ENCODE assay signal across 13 mouse cellular contexts in the genomic region with DNA sequence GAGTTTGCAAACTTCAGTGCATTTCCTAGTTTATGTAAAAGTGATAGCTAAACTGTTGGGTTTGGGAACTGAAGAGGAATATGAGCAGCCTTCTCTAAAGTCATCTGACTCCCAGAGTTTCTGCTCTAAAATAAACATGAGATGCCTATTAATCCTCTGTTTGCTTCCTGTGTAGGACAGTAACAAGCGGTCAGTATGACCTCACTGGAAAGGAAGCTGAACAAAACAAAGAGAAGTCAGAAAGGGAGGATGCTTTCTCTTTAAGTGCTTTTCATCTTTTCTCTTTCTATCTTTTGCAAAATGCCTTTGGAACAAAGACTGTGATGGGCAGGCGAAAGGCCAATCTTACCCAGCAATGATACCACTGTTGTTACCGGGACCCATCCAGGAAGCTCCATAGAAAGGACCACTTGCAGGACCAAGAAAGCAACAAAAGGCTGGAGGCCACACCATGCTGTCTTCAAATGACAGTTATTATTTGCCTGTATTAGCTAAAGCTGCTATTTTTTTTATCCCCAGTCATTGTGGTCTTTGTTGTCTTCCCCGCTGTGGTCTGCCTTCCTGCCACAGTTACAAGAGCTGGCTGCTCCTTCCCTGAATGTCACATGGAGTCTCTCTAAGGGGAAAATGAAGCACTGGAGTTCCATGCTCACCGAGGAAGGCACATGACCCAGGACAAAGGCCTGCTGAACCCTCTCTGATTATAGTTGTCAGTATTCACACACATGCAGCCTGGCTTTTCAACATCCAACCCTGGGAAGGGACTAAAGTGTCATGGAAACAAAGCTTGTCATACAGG.
A peak's percentile ranks its signal among the peaks of the same experiment; 100 is the strongest.
DNase-seq lines count a peak whose midpoint lies in the region; ATAC-seq and TF ChIP-seq lines count a peak whose summit lies in the region.
"Had no signal": no experiment of that assay in that cellular context is flagged by ENCODE, and none has a peak within 500 bp of the region (broad histone marks: within the 10 kb centered on the region; RNA-seq: fewer than 3 reads in every experiment).

No protein-coding gene starts in this region.

- DNase-seq in forebrain, embryonic 14.5 days (ENCODE audit: low spot score) = peak; percentile 14
- DNase-seq in liver, adult 2 months (ENCODE audit: extremely low read depth, low read depth, low spot score) = peak; percentile 9
- DNase-seq in liver, postnatal 0 days = no peak
- peak; percentile 79 for DNase-seq in Muller cell, postnatal 12 days (ENCODE audit: inconsistent ontology term)
- DNase-seq in left cerebral cortex, postnatal 36 days (ENCODE audit: low spot score in 2 of 2) = no peak
- no peak for DNase-seq in cerebellum, adult 9-11 months
- DNase-seq: cerebellum, postnatal 14 days; gastrocnemius, postnatal 36 days; spleen, adult 18-20 months had no signal

- H3K27me3 ChIP-seq in forebrain, embryonic 14.5 days (replicated peaks; ENCODE audit: control insufficient read depth, insufficient read depth, low read length) = no peaks in the 10 kb centered on the region
- no peaks in the 10 kb centered on the region for H3K27me3 ChIP-seq in forebrain, embryonic 12.5 days
- H3K27me3 ChIP-seq in liver, adult 2 months (ENCODE audit: control insufficient read depth, insufficient read depth, low read length) = no peaks in the 10 kb centered on the region
- H3K27me3 ChIP-seq in liver, postnatal 0 days (ENCODE audit: insufficient read depth, low read length) = no peaks in the 10 kb centered on the region
- H3K27me3 ChIP-seq: heart, embryonic 15.5 days had no signal

- H3K9ac ChIP-seq in forebrain, embryonic 14.5 days (ENCODE audit: low read length) = no peak overlapping the region
- H3K9ac ChIP-seq in forebrain, embryonic 12.5 days = no peak overlapping the region
- H3K9ac ChIP-seq in liver, adult 2 months (ENCODE audit: low read depth, low read length) = no peak overlapping the region
- no peak overlapping the region for H3K9ac ChIP-seq in liver, postnatal 0 days (replicated peaks)
- H3K9ac ChIP-seq: heart, embryonic 15.5 days had no signal

- no peak for TF ChIP-seq EP300 in liver, postnatal 0 days (IDR thresholded peaks at IDR 0.05; ENCODE audit: low read depth)

- H3K27ac ChIP-seq in forebrain, embryonic 14.5 days (ENCODE audit: low read depth, low read length) = no peak overlapping the region
- no peak overlapping the region for H3K27ac ChIP-seq in forebrain, embryonic 12.5 days
- no peak overlapping the region for H3K27ac ChIP-seq in liver, adult 2 months (replicated peaks; ENCODE audit: insufficient read depth, low read depth, low read length)
- no peak overlapping the region for H3K27ac ChIP-seq in liver, postnatal 0 days (ENCODE audit: low read depth)
- H3K27ac ChIP-seq: heart, embryonic 15.5 days had no signal

- H3K4me2 ChIP-seq in forebrain, embryonic 14.5 days (ENCODE audit: low read length) = no peak overlapping the region
- no peak overlapping the region for H3K4me2 ChIP-seq in forebrain, embryonic 12.5 days
- no peak overlapping the region for H3K4me2 ChIP-seq in liver, postnatal 0 days (ENCODE audit: low read depth, low read length)
- H3K4me2 ChIP-seq: heart, embryonic 15.5 days had no signal

- no peak for ATAC-seq in forebrain, embryonic 14.5 days
- no peak for ATAC-seq in forebrain, embryonic 12.5 days (ENCODE audit: low FRiP score)
- no peak for ATAC-seq in liver, postnatal 0 days
- peak; percentile 51 to 70; a peak in 3 of 4 replicates for ATAC-seq in hematopoietic stem cell, adult 5-6 weeks (replicated peaks in 1 of 2; ENCODE audit: insufficient read depth in 1 of 2, low FRiP score in 2 of 2, low TSS enrichment in 1 of 2, low read depth in 1 of 2, poor library complexity in 2 of 2, severe bottlenecking in 2 of 2)

- TF ChIP-seq POLR2A in liver, adult 2 months (IDR thresholded peaks at IDR 0.05; ENCODE audit: extremely low read depth, insufficient read depth, low read length) = no peak

- WGBS in forebrain, embryonic 14.5 days = 53% methylated on average over 5 of the region's 5 CpGs
- WGBS in forebrain, embryonic 12.5 days = 45% methylated on average over 5 of the region's 5 CpGs
- WGBS in liver, adult 2 months = 66% methylated on average over 5 of the region's 5 CpGs
- 51% methylated on average over 5 of the region's 5 CpGs for WGBS in liver, postnatal 0 days (ENCODE audit: insufficient replicate concordance)

- no peaks in the 10 kb centered on the region for H3K36me3 ChIP-seq in forebrain, embryonic 14.5 days (ENCODE audit: control insufficient read depth, insufficient read depth, low read length)
- H3K36me3 ChIP-seq in forebrain, embryonic 12.5 days (replicated peaks) = no peaks in the 10 kb centered on the region
- H3K36me3 ChIP-seq in liver, adult 2 months (ENCODE audit: control insufficient read depth, insufficient read depth, low read length) = no peaks in the 10 kb centered on the region
- H3K36me3 ChIP-seq in liver, postnatal 0 days (replicated peaks; ENCODE audit: insufficient read depth, low read length) = no peaks in the 10 kb centered on the region
- H3K36me3 ChIP-seq: G1E; heart, embryonic 15.5 days had no signal

- TF ChIP-seq CTCF in liver, adult 2 months (IDR thresholded peaks at IDR 0.05; ENCODE audit: low read depth, low read length) = no peak
- no peak for TF ChIP-seq CTCF in liver, postnatal 0 days (IDR thresholded peaks at IDR 0.05; ENCODE audit: low read depth)

- H3K79me2 ChIP-seq in liver, adult 2 months (ENCODE audit: control insufficient read depth, insufficient read depth, low read length) = no peaks in the 10 kb centered on the region

- H3K4me1 ChIP-seq in forebrain, embryonic 14.5 days (ENCODE audit: control insufficient read depth, insufficient read depth, low read length) = no peaks in the 10 kb centered on the region
- no peaks in the 10 kb centered on the region; the same call in 1 of the 2 replicates for H3K4me1 ChIP-seq in forebrain, embryonic 12.5 days
- no peaks in the 10 kb centered on the region for H3K4me1 ChIP-seq in liver, adult 2 months (ENCODE audit: control insufficient read depth, insufficient read depth, low read length)
- H3K4me1 ChIP-seq in liver, postnatal 0 days (ENCODE audit: insufficient read depth) = no peaks in the 10 kb centered on the region
- H3K4me1 ChIP-seq: heart, embryonic 15.5 days had no signal

- intact Hi-C loops in left cerebral cortex, postnatal 36 days (cut with DNase I) = no loop called here

- no peaks in the 10 kb centered on the region for H3K9me3 ChIP-seq in forebrain, embryonic 14.5 days (replicated peaks; ENCODE audit: control insufficient read depth, low read length)
- H3K9me3 ChIP-seq in forebrain, embryonic 12.5 days = no peaks in the 10 kb centered on the region
- no peaks in the 10 kb centered on the region for H3K9me3 ChIP-seq in liver, postnatal 0 days (ENCODE audit: low read length)
- H3K9me3 ChIP-seq: heart, embryonic 15.5 days had no signal

- no peak overlapping the region for H3K4me3 ChIP-seq in forebrain, embryonic 14.5 days (ENCODE audit: low read depth, low read length)
- H3K4me3 ChIP-seq in forebrain, embryonic 12.5 days (replicated peaks) = no peak overlapping the region
- no peak overlapping the region for H3K4me3 ChIP-seq in liver, adult 2 months (ENCODE audit: insufficient read depth, low read depth, low read length)
- H3K4me3 ChIP-seq in liver, postnatal 0 days (ENCODE audit: low read depth, low read length) = no peak overlapping the region
- H3K4me3 ChIP-seq: heart, embryonic 15.5 days had no signal

Comparison
In these comparisons a context has a peak if more than half of its experiments do, and no peak if none do; other contexts are left out.
1. DNase-seq: peak in forebrain, embryonic 14.5 days (single experiment), liver, adult 2 months (single experiment) and Muller cell, postnatal 12 days (single experiment); none in liver, postnatal 0 days (single experiment), left cerebral cortex, postnatal 36 days (0 of 2) and cerebellum, adult 9-11 months (single experiment).
2. ATAC-seq: peak in hematopoietic stem cell, adult 5-6 weeks (2 of 2); none in forebrain, embryonic 14.5 days (single experiment), forebrain, embryonic 12.5 days (single experiment) and liver, postnatal 0 days (single experiment).